Mouse (Mus musculus): Measurements from ENCODE around the gene Akr1c14.

DNA sequence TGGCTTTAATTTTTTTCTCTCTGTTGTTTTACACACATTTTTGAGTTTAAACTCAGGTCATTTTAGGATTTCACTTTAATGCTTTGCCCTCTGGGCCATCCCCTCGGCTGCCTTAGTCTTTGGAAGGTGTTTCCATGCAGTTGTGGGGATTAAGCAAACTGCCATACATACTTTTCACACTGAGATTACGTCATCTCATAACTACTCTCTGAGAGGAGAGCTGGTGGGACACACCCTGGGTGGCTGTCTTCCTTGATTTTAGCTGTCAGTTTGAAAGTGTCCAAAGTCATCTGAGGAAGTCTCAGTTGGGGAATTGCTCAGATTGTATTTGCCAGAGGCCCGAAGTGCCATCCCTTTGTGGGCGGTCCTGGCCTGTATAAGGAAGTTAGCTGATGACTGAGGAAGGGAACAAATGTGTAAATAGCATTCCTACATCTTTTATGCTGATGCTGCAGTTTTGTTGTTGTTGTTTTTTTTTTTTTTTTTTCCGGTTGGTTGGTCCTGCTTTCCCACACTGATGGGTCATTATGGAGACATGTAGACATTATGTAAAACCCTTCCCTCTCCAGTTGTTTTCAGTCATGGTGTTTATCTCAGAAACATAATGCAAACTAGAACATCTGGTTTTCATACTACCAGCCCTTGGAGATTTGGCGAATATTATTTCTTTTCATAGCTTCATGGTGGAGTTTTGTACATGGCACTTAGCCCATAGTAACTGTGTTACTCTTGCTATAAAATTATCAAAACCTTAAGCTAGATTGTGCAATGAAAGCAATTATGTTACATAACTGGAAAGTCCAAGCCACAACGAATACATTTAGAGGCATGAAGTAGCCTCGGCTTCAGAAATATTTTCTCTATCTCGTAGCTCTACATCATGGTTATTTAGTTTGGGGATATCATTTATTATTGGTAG, 28.0 kb downstream of the Akr1c14 start:
- TF ChIP-seq CTCF (conservative IDR thresholded peaks at IDR 0.05; ENCODE audit: low read length) = no peak
- TF ChIP-seq POU5F1 (IDR thresholded peaks at IDR 0.05; ENCODE audit: borderline replicate concordance, low read length) = no peak
- TF ChIP-seq NANOG (IDR thresholded peaks at IDR 0.05; ENCODE audit: borderline replicate concordance, low read length) = no peak
